Mouse (Mus musculus) heart, adult 2 months (tissue): ENCODE results near the gene Marveld3. TPM values are rescaled to one million over a fixed set of nuclear protein-coding genes. Genes with fewer than 3 reads are reported as not detected.

Experiments
- DNase-seq, 2 experiments: peaks; one replicate each; pipeline ENCODE4 v3.0.0; 2021
- H3K27ac ChIP-seq: fragments of 200-600 bp; 2 replicates; pipeline ENCODE4 v1.8.1; 2022
- H3K27me3 ChIP-seq: fragments of 200-500 bp; 2 replicates; pipeline ENCODE4 v1.6.1; 2012; ENCODE audit warnings: mild to moderate bottlenecking, low read length, inconsistent platforms, mixed read lengths; ENCODE audit not compliant: control insufficient read depth, insufficient read depth
- H3K36me3 ChIP-seq: fragments of 200-500 bp; 2 replicates; pipeline ENCODE4 v1.6.1; 2012; ENCODE audit warnings: low read length, inconsistent platforms; ENCODE audit not compliant: control insufficient read depth, insufficient read depth
- H3K4me1 ChIP-seq: fragments of 200-500 bp; 2 replicates; pipeline ENCODE4 v1.6.1; 2011; ENCODE audit warnings: low read length; ENCODE audit not compliant: control insufficient read depth, insufficient read depth
- H3K4me3 ChIP-seq: fragments of 200-600 bp; 2 replicates; pipeline ENCODE4 v1.8.1; 2022
- H3K79me2 ChIP-seq: fragments of 200-500 bp; replicated peaks from 2 replicates; pipeline ENCODE4 v1.6.1; 2012; ENCODE audit warnings: mild to moderate bottlenecking, inconsistent platforms, low read length, moderate library complexity, mixed read lengths; ENCODE audit not compliant: control insufficient read depth, insufficient read depth
- H3K9ac ChIP-seq: fragments of 200-500 bp; 2 replicates; pipeline ENCODE4 v1.6.1; 2012; ENCODE audit warnings: low read depth, mild to moderate bottlenecking, control low read depth, inconsistent platforms, low read length, mixed read lengths
- CTCF ChIP-seq: fragments of 200-600 bp; IDR thresholded peaks from 2 replicates; pipeline ENCODE4 v1.8.1; 2022; ENCODE audit warnings: antibody characterized with exemption, mild to moderate bottlenecking, moderate library complexity
- EP300 ChIP-seq: fragments of 200-500 bp; IDR thresholded peaks from 2 replicates; pipeline ENCODE4 v1.6.1; 2011; ENCODE audit warnings: low read depth, low read length, control low read depth; ENCODE audit not compliant: insufficient read depth
- POLR2A ChIP-seq: fragments of 200-500 bp; IDR thresholded peaks from 2 replicates; pipeline ENCODE4 v1.6.1; 2011; ENCODE audit warnings: mild to moderate bottlenecking, low read depth, low read length, control low read depth; ENCODE audit not compliant: insufficient read depth
- WGBS: fragments of 180-500 bp; shearing (Covaris S2); methylation state at CpG from one replicate; pipeline ENCODE4 v1.1.7; 2018; 5-methylcytosine and 5-hydroxymethylcytosine counted together
- intact Hi-C: fragments of 180-260 bp; cut with DNase I; formaldehyde crosslinking; loops from one replicate; pipeline ENCODE4 v1.15.1; 2025
- polyA plus RNA-seq: library from polyadenylated mRNA; depleted of rRNA; stranded (reverse); fragments of >200 nt; gene quantifications from 2 replicates; pipeline ENCODE4 v1.2.3, GENCODE M21; 2012
- total RNA-seq, 2 experiments: library from RNA; stranded (reverse); gene quantifications; 2 replicates each; pipeline ENCODE4 v1.2.3; 2021

Gene Marveld3
- total and polyA plus RNA-seq, 3 experiments = 0.10 to 0.31 (median 0.11) TPM

- WGBS = 77% methylated on average over 15 of the region's 15 CpGs
- no peak for DNase-seq
- no peaks in the 10 kb centered on the region for H3K36me3 ChIP-seq
- no peak overlapping the region for H3K9ac ChIP-seq
- no peaks in the 10 kb centered on the region for H3K79me2 ChIP-seq
- H3K4me1 ChIP-seq = no peaks in the 10 kb centered on the region
- no peak for TF ChIP-seq POLR2A
- TF ChIP-seq EP300 = no peak
- TF ChIP-seq CTCF = no peak
- intact Hi-C loops = no loop called here
- H3K27ac ChIP-seq = no peak overlapping the region
- H3K27me3 ChIP-seq = no peaks in the 10 kb centered on the region
- no peak overlapping the region for H3K4me3 ChIP-seq
Measured at GRCm38 (mm10) chr8:109982386-109983105, 20.5 kb upstream of the Marveld3 start.

GRCm38 (mm10) chr8:109979339-109979738 lies 17.3 kb upstream of the Marveld3 start:
- DNase-seq = no peak
- Histone ChIP-seq H3K9ac (no peak overlapping the region), H3K36me3 (no peaks in the 10 kb centered on the region), H3K79me2 (no peaks in the 10 kb centered on the region), H3K4me1 (no peaks in the 10 kb centered on the region), H3K27ac (no peak overlapping the region), H3K4me3 (no peak overlapping the region), H3K27me3 (no peaks in the 10 kb centered on the region)
- 70% methylated on average over 6 of the region's 6 CpGs for WGBS
- TF ChIP-seq CTCF (no peak), POLR2A (no peak), EP300 (no peak)
- intact Hi-C loops = no loop called here

GRCm38 (mm10) chr8:109972901-109973300 lies 10.9 kb upstream of the Marveld3 start:
- intact Hi-C loops = no loop called here
- WGBS = 73% methylated on average over 4 of the region's 4 CpGs
- DNase-seq = no peak
- Histone ChIP-seq H3K9ac (no peak overlapping the region), H3K36me3 (no peaks in the 10 kb centered on the region), H3K79me2 (no peaks in the 10 kb centered on the region), H3K4me3 (no peak overlapping the region), H3K27me3 (no peaks in the 10 kb centered on the region), H3K27ac (no peak overlapping the region), H3K4me1 (no peaks in the 10 kb centered on the region)
- TF ChIP-seq POLR2A (no peak), EP300 (no peak), CTCF (no peak)

GRCm38 (mm10) chr8:109970323-109970722 lies 8.3 kb upstream of the Marveld3 start:
- H3K4me3 ChIP-seq = no peak overlapping the region
- H3K27ac ChIP-seq = no peak overlapping the region
- H3K4me1 ChIP-seq = no peaks in the 10 kb centered on the region
- WGBS = 5% methylated on average over 9 of the region's 9 CpGs
- no peaks in the 10 kb centered on the region for H3K36me3 ChIP-seq
- no peak for DNase-seq
- intact Hi-C loops = loop anchor here (1.0 kb wide), 1 partner anchor 101 kb away; no protein-coding TSS in a partner anchor
- no peak overlapping the region for H3K9ac ChIP-seq
- H3K27me3 ChIP-seq = no peaks in the 10 kb centered on the region
- H3K79me2 ChIP-seq = no peaks in the 10 kb centered on the region
- TF ChIP-seq EP300 (no peak), CTCF (peak; percentile 87)

- H3K27me3 ChIP-seq = no peaks in the 10 kb centered on the region
- no peak for TF ChIP-seq CTCF
- no peak for TF ChIP-seq POLR2A
- no peak for TF ChIP-seq EP300
- intact Hi-C loops = no loop called here
- no peak for DNase-seq
- H3K36me3 ChIP-seq = no peaks in the 10 kb centered on the region
- no peaks in the 10 kb centered on the region for H3K79me2 ChIP-seq
- H3K4me3 ChIP-seq = no peak overlapping the region
- H3K4me1 ChIP-seq = no peaks in the 10 kb centered on the region
- H3K9ac ChIP-seq = no peak overlapping the region
- no peak overlapping the region for H3K27ac ChIP-seq
- WGBS = 49% methylated on average over 10 of the region's 10 CpGs
Measured at GRCm38 (mm10) chr8:109968837-109969236, 6.8 kb upstream of the Marveld3 start.

- intact Hi-C loops = no loop called here
- TF ChIP-seq EP300 (no peak), CTCF (no peak), POLR2A (no peak)
- H3K79me2 ChIP-seq = no peaks in the 10 kb centered on the region
- no peaks in the 10 kb centered on the region for H3K36me3 ChIP-seq
- peaks cover 3% of the 10 kb centered on the region for H3K27me3 ChIP-seq
- 74% methylated on average over 4 of the region's 4 CpGs for WGBS
- H3K4me1 ChIP-seq = no peaks in the 10 kb centered on the region
- no peak overlapping the region for H3K27ac ChIP-seq
- no peak overlapping the region for H3K9ac ChIP-seq
- DNase-seq = no peak
- H3K4me3 ChIP-seq = no peak overlapping the region
Measured at GRCm38 (mm10) chr8:109964106-109964505, 2.1 kb upstream of the Marveld3 start.
